Mouse (Mus musculus) lung, embryonic 16.5 days (tissue): Measurements from ENCODE around the gene Olfr808. TPM values are rescaled to one million over a fixed set of nuclear protein-coding genes. Genes with fewer than 3 reads are reported as not detected.

Source experiments
- ATAC-seq: fragments of 200-750 bp; cut with Nextera tagmentation; 2 replicates; pipeline ENCODE4 v1.8.0; 2017; ENCODE audit warnings: low read depth, mild to moderate bottlenecking, moderate library complexity
- H3K27ac ChIP-seq: fragments of 300-500 bp; sonication (generic); 2 replicates; pipeline ENCODE4 v1.5.1; 2014; ENCODE audit warnings: mild to moderate bottlenecking, control low read depth, low read length
- H3K27me3 ChIP-seq: fragments of 300-500 bp; sonication (generic); 2 replicates; pipeline ENCODE4 v1.6.1; 2014; ENCODE audit warnings: low read depth, low read length, mixed read lengths; ENCODE audit not compliant: control insufficient read depth, insufficient read depth
- H3K36me3 ChIP-seq: fragments of 300-500 bp; sonication (generic); 2 replicates; pipeline ENCODE4 v1.6.1; 2014; ENCODE audit warnings: low read length; ENCODE audit not compliant: control insufficient read depth, insufficient read depth
- H3K4me1 ChIP-seq: fragments of 300-500 bp; sonication (generic); replicated peaks from 2 replicates; pipeline ENCODE4 v1.6.1; 2014; ENCODE audit warnings: low read length, mixed read lengths; ENCODE audit not compliant: control insufficient read depth, insufficient read depth
- H3K4me2 ChIP-seq: fragments of 300-500 bp; sonication (generic); 2 replicates; pipeline ENCODE4 v1.6.1; 2014; ENCODE audit warnings: low read depth, low read length, control low read depth
- H3K4me3 ChIP-seq: fragments of 300-500 bp; sonication (generic); 2 replicates; pipeline ENCODE4 v1.5.1; 2014; ENCODE audit warnings: mild to moderate bottlenecking, low read length, control low read depth
- H3K9ac ChIP-seq: fragments of 300-500 bp; sonication (generic); 2 replicates; pipeline ENCODE4 v1.6.1; 2014; ENCODE audit warnings: low read length, control low read depth
- H3K9me3 ChIP-seq: fragments of 300-500 bp; sonication (generic); 2 replicates; pipeline ENCODE4 v1.6.1; 2016; ENCODE audit warnings: low read length; ENCODE audit not compliant: control insufficient read depth
- WGBS: fragments of 180-500 bp; shearing (Covaris S2); extraction: QIAGEN DNeasy Blood & Tissue Kit; methylation state at CpG from one replicate; pipeline ENCODE4 v1.1.7; 2014; 5-methylcytosine and 5-hydroxymethylcytosine counted together
- polyA plus RNA-seq: library from polyadenylated mRNA; unstranded; fragments of >200 nt; fragmentation: Nextera tagmentation; extraction: Ambion mirVana; gene quantifications from 2 replicates; pipeline ENCODE4 v1.2.1, GENCODE M21; 2015

Olfr808 gene
- not detected in 2 replicates for polyA plus RNA-seq

- Histone ChIP-seq H3K4me2 (no peak within 1 kb of the TSS), H3K27me3 (no peaks in the 10 kb centered on the region), H3K4me1 (no peaks in the 10 kb centered on the region), H3K36me3 (no peaks in the 10 kb centered on the region), H3K9me3 (no peaks in the 10 kb centered on the region), H3K9ac (no peak within 1 kb of the TSS), H3K4me3 (no peak within 1 kb of the TSS), H3K27ac (no peak within 1 kb of the TSS)
- 80% methylated on average over 1 of the region's 1 CpGs for WGBS
- no peak for ATAC-seq
These were observed at the start of gene Olfr808 for GRCm38 (mm10) chr10:129765182-129765581. Gene Olfr808, plus strand, starts transcription at chr10:129765482.

DNA sequence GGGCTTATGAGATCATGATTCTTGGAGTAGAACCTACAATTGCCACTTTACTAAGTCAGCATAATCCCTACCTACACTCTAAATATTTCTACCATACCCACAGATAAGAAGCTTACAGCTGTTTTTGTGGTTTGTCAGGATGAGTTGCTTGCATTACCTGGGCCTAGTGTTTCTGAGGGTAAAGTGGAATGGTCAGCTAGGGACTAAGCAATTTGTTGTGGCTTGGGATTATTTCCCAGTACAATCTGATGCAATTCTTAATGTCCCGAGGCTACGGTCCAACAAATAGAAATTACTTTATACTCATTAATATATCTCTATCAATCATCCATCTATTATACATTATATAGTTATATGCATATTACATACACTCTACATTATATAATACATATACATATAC is 36.0 kb upstream of the Olfr808 start, which contains the start of gene Olfr805:
Gene Olfr805 (minus strand): TSS at position 101 of the 400 bp plus-strand sequence.
- WGBS: 96% methylated on average over 2 of the region's 2 CpGs
- no peak within 1 kb of the TSS for H3K4me2 ChIP-seq
- ATAC-seq: no peak

DNA sequence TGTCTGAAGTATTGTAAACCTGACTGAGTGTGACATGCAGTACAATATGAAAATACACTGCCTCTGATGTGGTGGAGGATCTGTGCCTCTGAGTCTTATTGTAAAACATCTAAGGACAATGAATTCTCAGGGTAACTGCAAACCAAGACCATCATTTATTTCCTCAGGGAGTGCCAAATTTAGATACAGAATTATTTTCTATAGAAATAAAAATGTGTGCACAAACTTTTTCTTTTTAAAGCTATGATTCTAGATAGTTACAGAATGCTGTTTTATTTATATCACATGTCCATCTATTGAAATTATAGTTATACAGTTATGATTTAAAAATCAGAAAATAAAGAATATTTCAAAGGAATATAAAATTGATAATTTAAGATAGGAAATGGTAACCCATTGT is 23.5 kb upstream of the Olfr808 start, which contains the start of gene Olfr806:
Gene Olfr806 (minus strand): TSS at position 101 of the 400 bp plus-strand sequence.
- no peak for ATAC-seq
- Histone ChIP-seq H3K36me3 (no peaks in the 10 kb centered on the region), H3K27ac (no peak within 1 kb of the TSS), H3K4me3 (no peak within 1 kb of the TSS), H3K4me1 (no peaks in the 10 kb centered on the region), H3K27me3 (no peaks in the 10 kb centered on the region), H3K9ac (no peak within 1 kb of the TSS), H3K4me2 (no peak within 1 kb of the TSS), H3K9me3 (no peaks in the 10 kb centered on the region)

More for the DNA sequence above, 36.0 kb upstream of the Olfr808 start, which contains the start of gene Olfr805:
- Histone ChIP-seq H3K9ac (no peak within 1 kb of the TSS), H3K4me1 (no peaks in the 10 kb centered on the region), H3K4me3 (no peak within 1 kb of the TSS), H3K27ac (no peak within 1 kb of the TSS), H3K27me3 (no peaks in the 10 kb centered on the region), H3K9me3 (no peaks in the 10 kb centered on the region), H3K36me3 (no peaks in the 10 kb centered on the region)

DNA sequence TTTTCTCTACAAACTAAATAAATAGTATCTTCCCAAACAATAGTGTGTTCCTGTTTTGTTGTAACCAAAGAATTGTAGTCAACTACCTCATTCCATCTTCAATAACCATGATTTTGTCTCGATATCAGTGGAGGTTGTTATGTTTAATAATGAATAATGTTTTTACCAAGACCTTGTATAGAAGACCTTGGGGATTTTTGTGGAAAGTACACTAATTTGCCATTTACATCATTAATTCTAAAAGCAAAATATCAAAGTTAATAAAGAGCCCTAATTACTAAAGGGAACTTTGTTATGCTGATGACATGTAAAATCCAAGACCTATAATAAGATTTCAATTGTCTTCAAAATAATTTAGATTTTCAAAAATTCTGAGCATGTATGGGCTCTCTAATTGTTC is 7.6 kb upstream of the Olfr808 start, which contains the start of gene Olfr807:
Gene Olfr807 (minus strand): TSS at position 101 of the 400 bp plus-strand sequence.
- no peaks in the 10 kb centered on the region for H3K4me1 ChIP-seq
- H3K27me3 ChIP-seq: no peaks in the 10 kb centered on the region
- H3K9me3 ChIP-seq: no peaks in the 10 kb centered on the region
- WGBS: 77% methylated on average over 1 of the region's 1 CpGs
- no peak within 1 kb of the TSS for H3K4me2 ChIP-seq
- no peaks in the 10 kb centered on the region for H3K36me3 ChIP-seq
- no peak for ATAC-seq
- H3K27ac ChIP-seq: no peak within 1 kb of the TSS
- no peak within 1 kb of the TSS for H3K4me3 ChIP-seq
- no peak within 1 kb of the TSS for H3K9ac ChIP-seq

DNA sequence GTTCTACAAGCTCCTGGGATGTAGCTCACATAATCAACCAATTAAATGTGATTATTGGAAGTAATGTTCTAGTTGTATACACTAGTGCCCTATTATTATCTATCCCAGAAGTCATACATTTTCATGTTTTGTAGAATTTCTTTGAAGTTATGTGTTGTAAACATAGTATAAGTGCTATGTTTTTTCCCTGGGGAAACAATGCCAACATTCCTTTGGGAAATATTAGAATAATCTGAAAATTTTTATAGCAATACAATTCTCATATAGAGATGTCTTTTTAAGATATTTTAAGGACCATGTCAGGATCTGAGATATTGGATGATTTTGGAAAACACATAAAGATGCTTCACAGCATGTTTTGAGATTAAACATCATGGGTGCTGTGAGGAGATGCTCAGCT is 9.1 kb downstream of the Olfr808 start, which contains the start of gene Olfr809:
Gene Olfr809 (plus strand): TSS at position 301 of the 400 bp plus-strand sequence.
- no peak for ATAC-seq
- Histone ChIP-seq H3K4me3 (no peak within 1 kb of the TSS), H3K9ac (no peak within 1 kb of the TSS), H3K27me3 (no peaks in the 10 kb centered on the region), H3K4me1 (no peaks in the 10 kb centered on the region), H3K4me2 (no peak within 1 kb of the TSS), H3K36me3 (no peaks in the 10 kb centered on the region), H3K9me3 (no peaks in the 10 kb centered on the region), H3K27ac (no peak within 1 kb of the TSS)

DNA sequence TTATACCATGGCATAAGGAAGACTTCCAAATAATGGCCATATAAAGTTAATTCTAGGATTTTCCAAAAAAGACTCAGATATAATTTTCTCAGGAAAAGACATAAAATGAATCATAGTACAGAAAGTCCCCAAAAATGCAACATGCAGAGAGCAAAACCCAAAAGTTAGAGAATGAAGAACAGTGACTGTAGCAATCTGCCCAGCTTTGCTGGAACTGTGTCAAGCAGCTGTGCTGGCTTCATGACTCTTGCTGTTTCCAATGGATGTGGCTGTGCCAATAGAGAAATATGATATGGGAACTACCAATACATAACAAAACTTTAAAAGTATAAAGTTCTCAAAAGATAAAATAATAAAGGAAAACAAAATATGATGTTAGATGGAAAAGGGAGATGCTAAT is 12.8 kb downstream of the Olfr808 start:
- Histone ChIP-seq H3K4me2 (no peak overlapping the region), H3K36me3 (no peaks in the 10 kb centered on the region), H3K4me1 (no peaks in the 10 kb centered on the region), H3K9me3 (no peaks in the 10 kb centered on the region), H3K9ac (no peak overlapping the region), H3K27ac (no peak overlapping the region), H3K4me3 (no peak overlapping the region), H3K27me3 (no peaks in the 10 kb centered on the region)
- no peak for ATAC-seq

DNA sequence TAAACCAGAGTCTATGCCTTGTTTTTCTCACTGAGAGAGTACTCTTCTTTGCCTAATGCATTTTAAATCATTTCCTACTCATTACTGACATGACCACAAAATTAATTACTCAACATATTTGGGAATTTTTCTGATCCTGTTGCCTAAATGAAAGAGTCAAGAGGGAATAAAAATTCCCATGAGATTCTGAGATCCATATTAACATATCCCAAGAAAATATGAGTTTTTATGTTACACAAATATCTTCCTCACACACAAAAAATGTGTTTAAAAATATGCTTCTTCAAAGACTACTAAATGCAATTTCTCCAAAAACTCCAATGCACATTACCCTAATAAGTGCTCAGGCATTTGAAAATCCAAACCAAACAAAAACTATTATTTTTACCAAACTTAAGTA is 29.5 kb downstream of the Olfr808 start, which contains the start of gene Olfr810:
Gene Olfr810 (minus strand): TSS at position 101 of the 400 bp plus-strand sequence.
- Histone ChIP-seq H3K9ac (no peak within 1 kb of the TSS), H3K9me3 (no peaks in the 10 kb centered on the region), H3K4me2 (no peak within 1 kb of the TSS), H3K27ac (no peak within 1 kb of the TSS), H3K36me3 (no peaks in the 10 kb centered on the region), H3K4me3 (no peak within 1 kb of the TSS), H3K27me3 (no peaks in the 10 kb centered on the region), H3K4me1 (no peaks in the 10 kb centered on the region)
- no peak for ATAC-seq

DNA sequence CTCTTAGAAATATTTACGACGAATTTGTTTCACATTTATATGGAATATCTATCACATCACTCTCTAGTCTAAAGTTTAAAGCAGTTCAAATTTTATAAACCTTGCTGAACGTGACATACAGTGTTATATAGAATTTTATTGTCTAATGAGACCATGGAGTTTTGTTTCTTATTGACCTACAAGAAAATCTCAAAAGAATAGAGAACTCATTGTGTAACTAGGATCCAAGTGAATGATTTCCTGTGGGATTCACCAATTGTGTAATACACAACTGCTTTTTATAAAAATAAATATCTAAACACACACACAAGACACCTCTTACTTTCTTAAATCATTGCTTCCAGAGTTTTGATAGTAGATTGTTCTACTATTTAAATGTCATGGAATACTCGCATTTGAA is 39.0 kb downstream of the Olfr808 start, which contains the start of gene Olfr811:
Gene Olfr811 (minus strand): TSS at position 101 of the 400 bp plus-strand sequence.
- whole genome bisulfite sequencing: 80% methylated on average over 4 of the region's 4 CpGs
- H3K4me1 ChIP-seq: no peaks in the 10 kb centered on the region
- ATAC-seq: no peak

More for the DNA sequence above, 39.0 kb downstream of the Olfr808 start, which contains the start of gene Olfr811:
- Histone ChIP-seq H3K9ac (no peak within 1 kb of the TSS), H3K27ac (no peak within 1 kb of the TSS), H3K4me3 (no peak within 1 kb of the TSS), H3K4me2 (no peak within 1 kb of the TSS), H3K9me3 (no peaks in the 10 kb centered on the region), H3K36me3 (no peaks in the 10 kb centered on the region), H3K27me3 (no peaks in the 10 kb centered on the region)
